18 mouse cellular contexts compared by ENCODE assay signal in the genomic region with DNA sequence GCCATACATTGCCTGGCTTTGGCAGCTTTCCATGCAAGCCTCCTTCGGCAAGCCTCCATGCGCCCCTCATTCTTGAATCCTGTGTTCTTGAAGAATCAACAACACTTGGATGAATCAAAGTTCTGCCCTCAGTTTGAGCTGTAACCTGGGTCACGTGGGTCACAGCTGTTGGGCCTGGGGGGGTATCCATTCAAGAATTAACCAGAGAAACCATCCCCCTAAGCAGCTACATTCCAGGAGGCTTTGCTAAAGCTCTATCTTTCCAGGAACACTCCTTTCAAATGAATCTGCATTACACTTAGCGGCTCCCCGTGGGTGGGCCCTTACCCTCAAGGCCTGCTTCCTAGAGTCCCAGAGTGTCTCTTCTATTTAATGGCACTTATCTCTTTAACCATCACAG.
DNase-seq lines count a peak whose midpoint lies in the region; ATAC-seq and TF ChIP-seq lines count a peak whose summit lies in the region.
"Had no signal": no experiment of that assay in that cellular context is flagged by ENCODE, and none has a peak within 500 bp of the region (broad histone marks: within the 10 kb centered on the region; RNA-seq: fewer than 3 reads in every experiment).

No protein-coding gene starts in this region.

- no peaks in the 10 kb centered on the region for H3K9me3 ChIP-seq in limb, embryonic 14.5 days (ENCODE audit: control insufficient read depth, low read length)
- no peaks in the 10 kb centered on the region for H3K9me3 ChIP-seq in limb, embryonic 10.5 days (replicated peaks)
- H3K9me3 ChIP-seq in embryonic facial prominence, embryonic 10.5 days: no peaks in the 10 kb centered on the region
- H3K9me3 ChIP-seq: heart, embryonic 12.5 days; lung, embryonic 15.5 days; midbrain, embryonic 10.5 days; neural tube, embryonic 15.5 days; stomach, embryonic 15.5 days had no signal

- H3K4me2 ChIP-seq in limb, embryonic 14.5 days (replicated peaks; ENCODE audit: low read depth, low read length, severe bottlenecking): no peak overlapping the region
- H3K4me2 ChIP-seq: heart, embryonic 12.5 days; lung, embryonic 15.5 days; neural tube, embryonic 15.5 days; stomach, embryonic 15.5 days had no signal

- no peak for TF ChIP-seq POLR2A in limb, embryonic 14.5 days (IDR thresholded peaks at IDR 0.05; ENCODE audit: borderline replicate concordance, extremely low read depth, insufficient read depth, insufficient read length)

- H3K27me3 ChIP-seq in limb, embryonic 14.5 days (ENCODE audit: control insufficient read depth, insufficient read depth, low read length): no peaks in the 10 kb centered on the region
- no peaks in the 10 kb centered on the region for H3K27me3 ChIP-seq in limb, embryonic 10.5 days (ENCODE audit: low read depth, poor library complexity, severe bottlenecking)
- no peaks in the 10 kb centered on the region for H3K27me3 ChIP-seq in embryonic facial prominence, embryonic 10.5 days (replicated peaks; ENCODE audit: low read depth, poor library complexity, severe bottlenecking)
- H3K27me3 ChIP-seq: heart, embryonic 12.5 days; lung, embryonic 15.5 days; neural tube, embryonic 15.5 days; stomach, embryonic 15.5 days had no signal

- H3K4me1 ChIP-seq in limb, embryonic 14.5 days (ENCODE audit: control insufficient read depth, insufficient read depth, low read length): no peaks in the 10 kb centered on the region
- no peaks in the 10 kb centered on the region for H3K4me1 ChIP-seq in limb, embryonic 10.5 days
- no peaks in the 10 kb centered on the region for H3K4me1 ChIP-seq in embryonic facial prominence, embryonic 10.5 days
- H3K4me1 ChIP-seq: heart, embryonic 12.5 days; lung, embryonic 15.5 days; midbrain, embryonic 10.5 days; neural tube, embryonic 15.5 days; stomach, embryonic 15.5 days had no signal

- DNase-seq in limb, embryonic 14.5 days (ENCODE audit: low spot score): peak; percentile 11
- DNase-seq in limb, embryonic 10.5 days (ENCODE audit: low spot score): no peak
- peak; percentile 97 for DNase-seq in ES-CJ7 (ENCODE audit: low read depth, low spot score)
- peak; percentile 14 for DNase-seq in embryonic facial prominence, embryonic 10.5 days (ENCODE audit: low spot score)
- peak; percentile 75 to 81 for DNase-seq in kidney, postnatal 36 days
- DNase-seq in urinary bladder, postnatal 25 days (ENCODE audit: low spot score): no peak
- no peak for DNase-seq in heart, postnatal 14 days
- DNase-seq: cerebellum, postnatal 14 days; gastrocnemius, postnatal 25 days; liver; right cerebral cortex, adult 18-20 months; thymus, postnatal 36 days had no signal

- ATAC-seq in limb, embryonic 14.5 days (ENCODE audit: low FRiP score, low read depth): no peak
- ATAC-seq: inflammation-experienced regulatory T-cells, adult 6 months had no signal

- no peak overlapping the region for H3K27ac ChIP-seq in limb, embryonic 14.5 days (replicated peaks; ENCODE audit: low read depth, low read length)
- no peak overlapping the region for H3K27ac ChIP-seq in limb, embryonic 10.5 days
- no peak overlapping the region for H3K27ac ChIP-seq in embryonic facial prominence, embryonic 10.5 days (replicated peaks)
- H3K27ac ChIP-seq: lung, embryonic 15.5 days; midbrain, embryonic 10.5 days; neural tube, embryonic 15.5 days; stomach, embryonic 15.5 days had no signal

- no peak overlapping the region for H3K4me3 ChIP-seq in limb, embryonic 14.5 days (replicated peaks; ENCODE audit: low read length)
- no peak overlapping the region for H3K4me3 ChIP-seq in limb, embryonic 10.5 days
- H3K4me3 ChIP-seq in embryonic facial prominence, embryonic 10.5 days: no peak overlapping the region
- H3K4me3 ChIP-seq: heart, embryonic 12.5 days; lung, embryonic 15.5 days; midbrain, embryonic 10.5 days; neural tube, embryonic 15.5 days; stomach, embryonic 15.5 days had no signal

- 45% methylated on average over 5 of the region's 5 CpGs for WGBS in limb, embryonic 14.5 days
- 65% methylated on average over 5 of the region's 5 CpGs for WGBS in limb, embryonic 10.5 days
- WGBS in embryonic facial prominence, embryonic 10.5 days: 46% methylated on average over 5 of the region's 5 CpGs

- H3K9ac ChIP-seq in limb, embryonic 14.5 days (ENCODE audit: low read depth, low read length, severe bottlenecking): no peak overlapping the region
- H3K9ac ChIP-seq: heart, embryonic 12.5 days; lung, embryonic 15.5 days; neural tube, embryonic 15.5 days; stomach, embryonic 15.5 days had no signal

- intact Hi-C loops in heart, postnatal 14 days (cut with DNase I): no loop called here

- H3K36me3 ChIP-seq in limb, embryonic 14.5 days (ENCODE audit: control insufficient read depth, insufficient read depth, low read length): no peaks in the 10 kb centered on the region
- H3K36me3 ChIP-seq in limb, embryonic 10.5 days: no peaks in the 10 kb centered on the region
- no peaks in the 10 kb centered on the region for H3K36me3 ChIP-seq in embryonic facial prominence, embryonic 10.5 days (replicated peaks)
- H3K36me3 ChIP-seq: heart, embryonic 12.5 days; lung, embryonic 15.5 days; midbrain, embryonic 10.5 days; neural tube, embryonic 15.5 days; stomach, embryonic 15.5 days had no signal

Comparison
In these comparisons a context has a peak if more than half of its experiments do, and no peak if none do; other contexts are left out.
1. DNase-seq: peak in limb, embryonic 14.5 days (single experiment), ES-CJ7 (single experiment), embryonic facial prominence, embryonic 10.5 days (single experiment) and kidney, postnatal 36 days (2 of 2); none in limb, embryonic 10.5 days (single experiment), urinary bladder, postnatal 25 days (single experiment) and heart, postnatal 14 days (0 of 2).